Mouse (Mus musculus) R1 (cell line): ENCODE data around the gene Jazf1.

ENCODE experiments used
- DNase-seq: peaks from one replicate; pipeline ENCODE4 v3.0.0-alpha.2; 2018; ENCODE audit warnings: low read depth, low spot score

Jazf1 gene

DNA sequence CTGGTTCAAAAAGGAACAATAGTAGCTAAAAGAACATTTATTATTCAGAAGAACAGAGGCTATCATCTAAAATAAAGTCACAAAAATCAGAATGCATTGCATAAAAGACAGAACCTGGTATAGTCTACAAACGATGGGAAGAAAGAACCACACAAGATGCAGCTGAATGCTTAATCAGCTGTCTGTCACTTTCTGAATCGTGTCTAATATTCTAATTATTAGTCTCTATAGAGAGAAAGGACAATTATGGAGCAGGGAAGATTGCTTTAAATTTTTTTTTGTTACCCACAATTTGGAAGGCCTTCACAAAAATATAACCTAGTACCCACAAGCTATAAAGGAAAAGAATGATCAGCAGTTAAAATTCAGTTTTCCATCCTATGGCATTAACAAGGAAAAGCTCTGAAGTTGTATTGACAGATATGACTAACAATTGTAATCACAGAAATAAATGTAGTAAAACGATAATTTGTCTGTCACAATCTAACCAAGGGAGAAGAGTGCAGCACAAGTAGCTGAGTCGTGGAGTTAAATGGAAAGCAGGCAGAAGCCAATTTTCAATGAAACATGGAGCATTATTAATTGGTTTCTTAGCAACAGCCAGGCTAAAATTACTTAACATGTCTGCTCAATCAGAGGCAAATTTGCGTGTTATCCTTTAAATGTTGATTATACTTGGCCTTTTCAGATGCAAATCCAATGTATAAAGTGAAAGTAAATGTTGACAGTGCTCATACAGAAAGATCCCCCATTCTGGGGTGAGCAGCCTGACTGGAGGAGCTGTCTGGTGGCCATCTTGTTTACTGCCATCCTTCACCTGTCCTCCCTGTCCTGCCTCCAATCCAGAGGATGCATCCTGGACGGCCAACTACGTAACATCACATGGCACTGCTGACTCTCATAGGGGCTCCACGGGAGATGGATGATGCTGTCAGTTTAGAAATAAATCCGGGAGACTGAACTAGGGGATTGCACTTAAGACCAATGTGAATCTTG, 53.7 kb downstream of the Jazf1 start:
- DNase-seq = no peak

GRCm38 (mm10) chr6:53010286-53010685, 58.1 kb downstream of the Jazf1 start:
- DNase-seq = no peak

- DNase-seq = no peak
Measured at GRCm38 (mm10) chr6:53006032-53006431, 62.4 kb downstream of the Jazf1 start.

DNA sequence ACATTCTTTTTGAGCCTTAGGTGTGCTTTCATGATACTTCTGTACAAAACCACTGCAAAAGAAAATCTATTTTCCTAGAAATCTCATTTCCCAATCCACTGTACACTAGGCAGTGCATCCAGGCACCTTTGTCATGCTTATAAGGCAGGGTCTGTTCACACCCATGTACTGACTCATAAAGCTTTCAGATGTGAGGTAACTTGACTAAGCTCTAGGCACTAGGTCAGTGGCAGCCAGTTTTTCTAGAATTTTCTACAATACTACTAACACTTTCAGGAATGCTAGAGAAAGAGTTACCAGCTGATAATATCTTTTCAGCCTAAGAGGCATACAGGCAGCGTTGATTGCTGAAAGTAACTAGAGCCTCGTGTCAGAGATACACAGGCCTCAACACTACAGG, 62.9 kb downstream of the Jazf1 start:
- DNase-seq = peak; percentile 14

- no peak for DNase-seq
Measured at GRCm38 (mm10) chr6:52990816-52991215, 77.6 kb downstream of the Jazf1 start.

GRCm38 (mm10) chr6:52987905-52988640, 80.4 kb downstream of the Jazf1 start:
- DNase-seq = no peak

- peak; percentile 65 for DNase-seq
Measured at GRCm38 (mm10) chr6:52987391-52987790, 81.0 kb downstream of the Jazf1 start.

DNA sequence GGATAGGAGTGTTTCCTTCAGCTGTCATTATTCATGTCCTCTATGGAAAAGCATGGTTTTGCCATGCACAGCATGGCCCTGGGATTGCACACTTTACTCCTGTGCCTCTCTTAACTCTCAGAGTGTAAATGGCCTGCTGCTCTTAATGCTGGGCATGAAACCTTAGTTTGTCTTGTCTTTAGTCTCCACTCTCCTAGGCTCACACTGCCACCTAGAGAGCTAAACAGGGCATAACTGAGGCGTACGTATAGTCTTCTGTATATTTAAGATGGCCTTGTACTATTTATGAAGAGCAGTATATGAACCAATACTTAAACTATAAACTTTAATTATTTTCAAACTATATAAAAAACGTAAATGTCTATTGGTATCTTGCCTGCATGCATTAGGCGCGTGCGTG, 86.3 kb downstream of the Jazf1 start:
- DNase-seq = peak; percentile 25

DNA sequence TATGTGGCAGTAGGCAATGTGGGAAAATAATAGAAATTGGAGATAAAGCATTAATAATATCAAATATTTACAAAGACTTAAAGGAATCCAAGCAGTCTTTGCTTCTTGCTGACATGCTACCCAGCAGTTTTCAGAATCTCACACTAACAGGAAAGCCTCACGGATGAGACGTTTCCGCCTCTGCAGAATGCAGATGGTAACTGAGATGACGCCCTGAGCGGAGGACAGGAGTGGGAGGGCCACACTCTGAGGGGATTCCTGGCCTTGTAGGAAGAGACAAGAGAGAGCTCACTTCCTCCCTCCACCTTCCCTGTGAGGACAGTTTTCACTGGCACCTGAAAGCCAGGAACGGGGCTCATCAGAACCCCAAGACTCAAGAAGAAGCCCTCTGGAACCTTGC, 88.9 kb downstream of the Jazf1 start:
- DNase-seq = no peak

- DNase-seq = no peak
Measured at GRCm38 (mm10) chr6:52973351-52973750, 95.1 kb downstream of the Jazf1 start.

- DNase-seq = peak; percentile 25
Measured at GRCm38 (mm10) chr6:52972138-52972537, 96.3 kb downstream of the Jazf1 start.

DNA sequence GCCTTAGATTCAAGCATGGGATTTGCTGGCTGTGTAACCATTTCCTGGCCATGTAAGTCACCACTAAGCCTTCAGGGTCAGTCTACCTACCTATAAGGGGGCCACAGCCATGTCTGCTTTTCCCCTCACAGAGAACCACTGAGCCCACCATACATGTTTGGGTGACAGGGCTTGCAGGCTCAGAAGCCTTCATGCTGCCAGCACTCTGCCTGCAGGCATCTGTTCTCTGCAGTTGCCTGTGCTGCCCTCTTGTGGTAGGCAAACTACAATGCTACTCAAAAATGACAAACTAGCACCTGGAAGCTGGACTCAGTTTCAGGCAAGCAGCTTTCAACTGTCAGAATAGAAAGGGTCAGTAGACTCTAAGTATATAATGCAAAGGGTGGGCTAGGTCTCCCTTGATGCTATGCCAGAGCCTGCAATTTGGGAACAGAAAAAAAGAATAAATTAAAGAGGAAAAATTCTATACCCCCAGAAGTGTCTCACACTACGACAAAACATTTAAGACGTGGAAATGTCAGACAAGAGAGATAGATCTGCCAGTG, 98.6 kb downstream of the Jazf1 start:
- DNase-seq = peak; percentile 66

DNA sequence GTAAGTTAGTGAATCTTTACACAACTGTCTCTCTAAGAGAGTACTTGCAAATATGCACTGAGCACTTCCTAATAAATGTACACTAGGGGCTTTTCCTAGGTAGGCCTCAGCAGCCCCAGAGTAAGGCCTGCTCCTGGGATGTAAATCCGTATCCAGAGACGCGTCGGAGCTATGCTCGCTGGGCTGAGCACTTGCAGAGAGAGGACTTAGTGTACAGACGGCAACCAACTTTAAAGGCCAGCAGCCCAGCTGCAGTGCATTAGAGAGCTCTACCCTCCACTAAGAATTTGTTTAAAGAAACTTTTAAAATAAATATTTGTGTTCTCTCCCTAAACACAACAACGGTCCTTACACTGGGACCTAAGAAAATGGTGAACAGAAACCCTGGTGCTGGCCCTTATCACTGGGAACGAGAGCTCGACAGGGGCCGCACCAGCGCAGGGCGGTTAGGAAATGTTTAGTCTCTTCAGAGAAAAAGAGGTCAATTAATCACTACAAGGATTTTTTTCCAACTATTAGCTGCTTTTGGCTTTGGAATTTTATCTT, 100.0 kb downstream of the Jazf1 start:
- no peak for DNase-seq

GRCm38 (mm10) chr6:52967557-52968270, 100.7 kb downstream of the Jazf1 start:
- DNase-seq = no peak

- no peak for DNase-seq
Measured at GRCm38 (mm10) chr6:52966001-52966400, 102.4 kb downstream of the Jazf1 start.

DNA sequence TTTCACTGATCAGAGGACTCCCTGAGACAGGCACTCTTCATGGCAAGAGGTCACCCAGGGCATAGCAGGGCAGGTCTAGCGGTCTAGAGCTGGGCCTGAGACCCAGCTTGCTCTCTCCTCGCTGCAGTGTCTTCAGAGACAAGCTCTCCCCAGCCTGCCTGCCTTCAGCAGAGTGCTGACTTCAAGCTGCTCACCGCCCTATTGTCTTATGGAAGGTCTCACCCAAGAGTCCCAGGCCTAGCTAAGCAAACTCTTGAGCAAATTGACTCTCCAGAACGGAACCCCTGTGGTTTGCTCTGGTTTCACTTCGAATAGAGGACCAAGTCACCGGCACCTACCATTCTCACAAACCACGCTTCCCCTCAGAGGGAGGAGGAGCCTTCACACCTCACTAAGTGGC, 103.1 kb downstream of the Jazf1 start:
- no peak for DNase-seq

DNA sequence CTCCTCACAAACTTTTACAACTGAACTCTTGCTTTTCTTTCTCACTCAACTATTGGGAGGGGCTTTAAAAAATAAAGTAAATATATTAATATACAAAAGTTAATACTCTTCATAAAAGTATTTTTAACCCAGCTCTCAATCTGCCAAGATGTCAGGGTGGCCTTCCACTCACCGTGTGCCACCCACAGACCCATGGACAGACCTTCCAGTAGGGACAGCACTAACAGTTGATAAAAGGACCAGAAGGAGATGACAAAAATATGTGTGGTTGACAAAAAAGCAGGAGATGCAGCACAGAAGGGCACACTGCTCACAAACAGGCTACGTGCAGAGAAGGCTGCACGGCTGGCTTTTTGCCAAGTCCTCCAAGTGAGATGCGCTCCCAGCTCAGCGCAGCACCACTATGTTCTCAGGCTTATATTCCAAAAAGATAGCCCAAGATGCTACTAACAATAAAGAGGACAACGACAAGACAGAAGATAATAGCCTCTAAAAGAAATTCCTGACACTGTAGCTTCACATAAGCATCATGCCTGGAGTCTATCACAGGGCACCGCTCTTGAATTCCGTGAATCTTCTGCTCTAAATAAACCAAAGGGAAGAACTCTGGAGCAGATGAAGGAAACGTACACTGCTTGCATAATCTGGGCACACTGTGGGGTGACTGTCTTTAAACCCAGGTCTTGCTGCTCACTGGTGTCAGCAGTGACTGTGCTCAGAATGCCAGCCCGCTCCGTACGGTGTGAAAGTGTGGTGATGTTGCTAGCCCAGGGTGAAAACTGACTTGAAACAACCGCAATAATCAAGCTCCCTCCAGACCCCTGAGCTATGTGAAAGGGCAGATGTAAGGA, 104.4 kb downstream of the Jazf1 start:
- DNase-seq = no peak

DNA sequence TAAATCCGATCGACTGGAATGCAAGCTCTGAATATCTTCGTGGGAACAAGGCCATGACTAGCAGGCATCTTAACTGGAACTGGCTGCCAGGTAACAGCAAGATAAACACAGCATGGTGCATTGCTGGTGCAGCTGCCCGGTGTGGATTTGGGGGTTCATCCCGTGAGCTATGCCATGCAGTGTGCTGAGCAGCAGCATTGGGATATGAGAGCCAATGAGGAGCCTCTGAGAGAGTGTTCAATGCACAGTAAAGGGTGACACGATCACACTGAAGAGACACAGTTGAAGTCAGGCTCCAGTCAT, 105.0 kb downstream of the Jazf1 start:
- peak; percentile 23 for DNase-seq

DNA sequence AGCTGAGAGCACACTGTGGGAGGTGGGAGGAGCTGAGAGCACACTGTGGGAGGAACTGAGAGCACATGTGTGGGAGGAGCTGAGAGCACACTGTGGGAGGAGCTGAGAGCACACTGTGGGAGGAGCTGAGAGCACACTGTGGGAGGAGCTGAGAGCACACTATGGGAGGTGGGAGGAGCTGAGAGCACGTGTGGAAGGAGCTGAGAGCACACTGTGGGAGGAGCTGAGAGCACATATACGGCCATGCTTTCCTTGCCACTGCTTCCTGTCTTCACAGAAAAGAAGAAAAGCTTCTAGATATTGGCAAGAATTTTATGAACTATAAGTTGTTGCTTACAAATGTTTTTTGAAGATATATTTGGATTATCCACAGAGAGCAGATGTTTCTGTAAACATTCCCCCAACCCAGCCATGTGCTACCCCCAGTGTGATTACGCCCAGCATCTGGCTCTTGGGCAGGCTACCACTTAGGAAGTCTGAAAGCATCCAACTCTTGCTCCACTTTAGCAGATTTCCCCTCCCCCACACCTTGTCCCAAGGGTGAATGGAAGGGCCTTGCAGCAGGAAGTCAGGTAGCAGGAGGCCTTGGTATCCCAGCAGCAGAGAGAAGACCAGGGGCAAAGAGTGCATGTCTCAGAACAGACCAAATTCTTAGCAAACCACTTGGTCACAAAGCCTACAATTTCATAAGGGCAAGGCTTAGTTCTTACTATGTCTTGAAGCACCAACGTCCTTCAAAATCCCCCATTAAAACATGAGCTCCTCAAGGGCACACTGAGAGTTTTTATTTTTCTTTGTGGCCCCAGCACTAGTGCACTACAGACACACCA, 105.6 kb downstream of the Jazf1 start:
- DNase-seq = peak; percentile 67
